Mouse (Mus musculus): ENCODE results near the gene Cops9. TPM values are rescaled to one million over a fixed set of nuclear protein-coding genes. Genes with fewer than 3 reads are reported as not detected.

Gene Cops9
- polyA plus RNA-seq, 1 experiment from 2014 or later, result 408 TPM

GRCm38 (mm10) chr1:92648673-92649072, 6.9 kb upstream of the Cops9 start, which contains the start of gene Otos:
Gene Otos, minus strand, starts transcription at chr1:92648841.
- H3K27ac ChIP-seq (ENCODE audit: low read depth, low read length), result no peak within 1 kb of the TSS
- no peaks in the 10 kb centered on the region for H3K36me3 ChIP-seq (ENCODE audit: control insufficient read depth, insufficient read depth, low read length)
- WGBS, result 38% methylated on average over 8 of the region's 8 CpGs
- H3K4me2 ChIP-seq (ENCODE audit: low read depth), result no peak within 1 kb of the TSS
- no peaks in the 10 kb centered on the region for H3K9me3 ChIP-seq (ENCODE audit: control insufficient read depth, low read length)
- no peaks in the 10 kb centered on the region for H3K27me3 ChIP-seq (ENCODE audit: control insufficient read depth, insufficient read depth, low read length)
- H3K4me1 ChIP-seq (ENCODE audit: control insufficient read depth, insufficient read depth, low read length), result no peaks in the 10 kb centered on the region
- ATAC-seq (ENCODE audit: insufficient read depth, low FRiP score, low TSS enrichment) (0 out of 2 replicates have a peak, but pooled peaks have one; percentile 40), DNase-seq (ENCODE audit: low spot score) (peak; percentile 75)
- H3K9ac ChIP-seq (ENCODE audit: low read length), result no peak within 1 kb of the TSS
- no peak within 1 kb of the TSS for H3K4me3 ChIP-seq (ENCODE audit: low read depth, low read length)

DNA sequence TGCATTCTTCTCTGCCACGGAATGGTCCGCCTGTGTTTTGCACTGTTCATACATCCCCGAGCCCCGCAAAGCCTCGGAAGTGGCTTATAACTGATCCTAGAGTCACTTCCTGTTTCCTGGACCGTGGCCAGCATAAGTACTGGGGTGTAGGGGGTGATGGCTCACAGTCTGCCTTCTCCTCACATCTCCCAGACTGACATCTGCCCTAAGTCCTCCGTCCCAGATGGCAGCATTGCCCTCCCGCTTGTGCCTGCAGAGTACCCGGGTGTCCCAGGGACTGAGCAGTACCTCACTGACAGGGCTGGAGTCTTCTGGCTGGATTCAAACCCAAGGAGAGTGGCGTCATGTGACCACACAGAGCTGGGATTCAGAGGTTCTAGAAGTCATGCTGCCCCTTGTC, 6.4 kb upstream of the Cops9 start:
- ATAC-seq (ENCODE audit: insufficient read depth, low FRiP score, low TSS enrichment) (no peak), DNase-seq (ENCODE audit: low spot score) (no peak)
- Histone ChIP-seq H3K27ac (ENCODE audit: low read depth, low read length) (no peak overlapping the region), H3K9me3 (ENCODE audit: control insufficient read depth, low read length) (no peaks in the 10 kb centered on the region), H3K9ac (ENCODE audit: low read length) (no peak overlapping the region), H3K27me3 (ENCODE audit: control insufficient read depth, insufficient read depth, low read length) (no peaks in the 10 kb centered on the region), H3K4me2 (ENCODE audit: low read depth) (no peak overlapping the region), H3K36me3 (ENCODE audit: control insufficient read depth, insufficient read depth, low read length) (no peaks in the 10 kb centered on the region), H3K4me1 (ENCODE audit: control insufficient read depth, insufficient read depth, low read length) (no peaks in the 10 kb centered on the region), H3K4me3 (ENCODE audit: low read depth, low read length) (no peak overlapping the region)
- 59% methylated on average over 10 of the region's 10 CpGs for WGBS

DNA sequence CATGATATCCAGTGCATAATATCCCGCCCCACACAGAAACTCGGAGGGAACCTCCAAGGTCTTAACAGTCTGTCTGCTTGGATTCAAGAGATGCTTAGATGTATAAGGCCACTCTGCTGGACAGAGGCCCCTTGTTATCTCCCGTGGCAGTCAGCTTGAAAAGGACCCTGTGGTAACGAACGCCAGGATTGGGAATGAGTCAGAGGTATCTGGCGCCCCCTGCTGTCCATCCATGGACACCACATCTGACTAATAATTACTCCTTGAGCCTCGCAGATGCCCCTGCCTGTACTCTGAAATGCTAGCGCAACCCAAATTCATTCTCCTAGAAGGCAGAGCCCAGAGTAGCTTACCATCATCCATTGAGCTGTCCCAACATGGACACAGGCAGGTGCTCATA, 6.0 kb upstream of the Cops9 start:
- ATAC-seq (ENCODE audit: insufficient read depth, low FRiP score, low TSS enrichment) (no peak), DNase-seq (ENCODE audit: low spot score) (peak; percentile 82)
- 10% methylated on average over 8 of the region's 8 CpGs for WGBS
- Histone ChIP-seq H3K27me3 (ENCODE audit: control insufficient read depth, insufficient read depth, low read length) (no peaks in the 10 kb centered on the region), H3K9me3 (ENCODE audit: control insufficient read depth, low read length) (no peaks in the 10 kb centered on the region), H3K9ac (ENCODE audit: low read length) (no peak overlapping the region), H3K4me3 (ENCODE audit: low read depth, low read length) (no peak overlapping the region), H3K4me2 (ENCODE audit: low read depth) (no peak overlapping the region), H3K27ac (ENCODE audit: low read depth, low read length) (no peak overlapping the region), H3K4me1 (ENCODE audit: control insufficient read depth, insufficient read depth, low read length) (no peaks in the 10 kb centered on the region), H3K36me3 (ENCODE audit: control insufficient read depth, insufficient read depth, low read length) (no peaks in the 10 kb centered on the region)

- 73% methylated on average over 4 of the region's 4 CpGs for WGBS
- Histone ChIP-seq H3K4me1 (ENCODE audit: control insufficient read depth, insufficient read depth, low read length) (no peaks in the 10 kb centered on the region), H3K27me3 (ENCODE audit: control insufficient read depth, insufficient read depth, low read length) (no peaks in the 10 kb centered on the region), H3K36me3 (ENCODE audit: control insufficient read depth, insufficient read depth, low read length) (no peaks in the 10 kb centered on the region), H3K27ac (ENCODE audit: low read depth, low read length) (no peak overlapping the region), H3K4me2 (ENCODE audit: low read depth) (no peak overlapping the region), H3K4me3 (ENCODE audit: low read depth, low read length) (no peak overlapping the region), H3K9ac (ENCODE audit: low read length) (no peak overlapping the region), H3K9me3 (ENCODE audit: control insufficient read depth, low read length) (no peaks in the 10 kb centered on the region)
- DNase-seq (ENCODE audit: low spot score) (no peak), ATAC-seq (ENCODE audit: insufficient read depth, low FRiP score, low TSS enrichment) (no peak)
These were observed 5.2 kb upstream of the Cops9 start for GRCm38 (mm10) chr1:92647026-92647425.

- Histone ChIP-seq H3K9me3 (ENCODE audit: control insufficient read depth, low read length) (no peaks in the 10 kb centered on the region), H3K27ac (ENCODE audit: low read depth, low read length) (no peak overlapping the region), H3K4me1 (ENCODE audit: control insufficient read depth, insufficient read depth, low read length) (no peaks in the 10 kb centered on the region), H3K36me3 (ENCODE audit: control insufficient read depth, insufficient read depth, low read length) (no peaks in the 10 kb centered on the region), H3K4me3 (ENCODE audit: low read depth, low read length) (no peak overlapping the region), H3K27me3 (ENCODE audit: control insufficient read depth, insufficient read depth, low read length) (no peaks in the 10 kb centered on the region), H3K4me2 (ENCODE audit: low read depth) (no peak overlapping the region), H3K9ac (ENCODE audit: low read length) (no peak overlapping the region)
- WGBS, result 66% methylated on average over 7 of the region's 7 CpGs
- ATAC-seq (ENCODE audit: insufficient read depth, low FRiP score, low TSS enrichment) (no peak), DNase-seq (ENCODE audit: low spot score) (no peak)
These were observed 4.8 kb upstream of the Cops9 start for GRCm38 (mm10) chr1:92646601-92647000.

- H3K9ac ChIP-seq (ENCODE audit: low read length), result no peak overlapping the region
- ATAC-seq (ENCODE audit: insufficient read depth, low FRiP score, low TSS enrichment) (no peak), DNase-seq (ENCODE audit: low spot score) (no peak)
- no peaks in the 10 kb centered on the region for H3K36me3 ChIP-seq (ENCODE audit: control insufficient read depth, insufficient read depth, low read length)
- 64% methylated on average over 2 of the region's 2 CpGs for WGBS
- H3K4me2 ChIP-seq (ENCODE audit: low read depth), result no peak overlapping the region
- no peaks in the 10 kb centered on the region for H3K27me3 ChIP-seq (ENCODE audit: control insufficient read depth, insufficient read depth, low read length)
- H3K9me3 ChIP-seq (ENCODE audit: control insufficient read depth, low read length), result no peaks in the 10 kb centered on the region
- H3K4me3 ChIP-seq (ENCODE audit: low read depth, low read length), result no peak overlapping the region
- no peak overlapping the region for H3K27ac ChIP-seq (ENCODE audit: low read depth, low read length)
- H3K4me1 ChIP-seq (ENCODE audit: control insufficient read depth, insufficient read depth, low read length), result no peaks in the 10 kb centered on the region; the same call in 1 of the 2 replicates
These were observed 4.3 kb upstream of the Cops9 start for GRCm38 (mm10) chr1:92646111-92646510.

- Histone ChIP-seq H3K4me1 (ENCODE audit: control insufficient read depth, insufficient read depth, low read length) (peaks cover 7% of the 10 kb centered on the region; the same call in 1 of the 2 replicates), H3K4me3 (ENCODE audit: low read depth, low read length) (no peak overlapping the region), H3K36me3 (ENCODE audit: control insufficient read depth, insufficient read depth, low read length) (no peaks in the 10 kb centered on the region), H3K27ac (ENCODE audit: low read depth, low read length) (no peak overlapping the region), H3K9me3 (ENCODE audit: control insufficient read depth, low read length) (no peaks in the 10 kb centered on the region), H3K9ac (ENCODE audit: low read length) (no peak overlapping the region), H3K27me3 (ENCODE audit: control insufficient read depth, insufficient read depth, low read length) (no peaks in the 10 kb centered on the region), H3K4me2 (ENCODE audit: low read depth) (no peak overlapping the region)
- no peak for DNase-seq (ENCODE audit: low spot score)
- 82% methylated on average over 5 of the region's 5 CpGs for WGBS
- ATAC-seq (ENCODE audit: insufficient read depth, low FRiP score, low TSS enrichment), result no peak
These were observed 3.1 kb upstream of the Cops9 start for GRCm38 (mm10) chr1:92644916-92645315.

DNA sequence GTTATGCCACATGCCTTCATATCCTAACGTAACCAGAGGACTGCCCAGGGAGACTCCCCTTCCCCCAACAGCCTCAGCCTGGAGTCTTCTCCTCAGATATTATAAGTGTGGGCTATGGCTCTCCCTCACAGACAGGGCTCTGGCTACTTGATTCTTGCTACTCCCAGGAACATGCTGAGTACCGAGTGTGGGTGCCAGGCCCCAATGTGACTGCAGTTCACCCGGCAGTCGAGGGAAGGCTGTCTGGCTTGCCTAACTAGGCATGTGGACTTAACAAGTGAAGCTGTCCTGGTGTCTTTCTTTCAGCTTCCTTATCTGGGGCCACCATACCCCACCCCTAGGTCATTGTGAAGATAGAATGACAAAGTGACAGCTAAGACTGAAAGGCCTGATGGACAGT, 1.9 kb upstream of the Cops9 start:
- DNase-seq (ENCODE audit: low spot score) (no peak), ATAC-seq (ENCODE audit: insufficient read depth, low FRiP score, low TSS enrichment) (no peak)
- peaks cover 7% of the 10 kb centered on the region; the same call in 1 of the 2 replicates for H3K4me1 ChIP-seq (ENCODE audit: control insufficient read depth, insufficient read depth, low read length)
- H3K27me3 ChIP-seq (ENCODE audit: control insufficient read depth, insufficient read depth, low read length), result no peaks in the 10 kb centered on the region
- WGBS, result 56% methylated on average over 4 of the region's 4 CpGs
- no peak overlapping the region for H3K9ac ChIP-seq (ENCODE audit: low read length)
- no peaks in the 10 kb centered on the region for H3K36me3 ChIP-seq (ENCODE audit: control insufficient read depth, insufficient read depth, low read length)
- no peak overlapping the region for H3K4me2 ChIP-seq (ENCODE audit: low read depth)
- no peak overlapping the region for H3K4me3 ChIP-seq (ENCODE audit: low read depth, low read length)
- no peaks in the 10 kb centered on the region for H3K9me3 ChIP-seq (ENCODE audit: control insufficient read depth, low read length)
- no peak overlapping the region for H3K27ac ChIP-seq (ENCODE audit: low read depth, low read length)

- ATAC-seq (ENCODE audit: insufficient read depth, low FRiP score, low TSS enrichment) (no peak), DNase-seq (ENCODE audit: low spot score) (no peak)
- H3K4me3 ChIP-seq (ENCODE audit: low read depth, low read length), result no peak overlapping the region; the same call in 1 of the 2 replicates
- no peak overlapping the region for H3K27ac ChIP-seq (ENCODE audit: low read depth, low read length)
- peak overlapping the region; percentile 91; the same call in 1 of the 2 replicates for H3K4me2 ChIP-seq (ENCODE audit: low read depth)
- H3K36me3 ChIP-seq (ENCODE audit: control insufficient read depth, insufficient read depth, low read length), result peaks cover 2% of the 10 kb centered on the region; the same call in 1 of the 2 replicates
- WGBS, result 90% methylated on average over 6 of the region's 6 CpGs
- no peaks in the 10 kb centered on the region for H3K27me3 ChIP-seq (ENCODE audit: control insufficient read depth, insufficient read depth, low read length)
- peaks cover 7% of the 10 kb centered on the region; the same call in 1 of the 2 replicates for H3K4me1 ChIP-seq (ENCODE audit: control insufficient read depth, insufficient read depth, low read length)
- H3K9ac ChIP-seq (ENCODE audit: low read length), result no peak overlapping the region; the same call in 1 of the 2 replicates
- H3K9me3 ChIP-seq (ENCODE audit: control insufficient read depth, low read length), result no peaks in the 10 kb centered on the region
These were observed 1.4 kb downstream of the Cops9 start for GRCm38 (mm10) chr1:92640393-92640792.

Data from neural tube, embryonic 11.5 days (tissue).